Mouse (Mus musculus) c-Kit-positive CD71-negative TER-119-negative erythroid progenitor cells, embryonic 14.5 days (primary cell): ENCODE measurements around the gene Slc25a10.
A peak's percentile ranks its signal among the peaks of the same experiment; 100 is the strongest.

ENCODE experiments used
- DNase-seq: peaks from one replicate; pipeline ENCODE4 v3.0.0-alpha.2; 2013; ENCODE audit warnings: low read depth

Gene Slc25a10

GRCm38 (mm10) chr11:120491317-120492023, at the start of gene Slc25a10:
Gene Slc25a10 (plus strand): TSS chr11:120491840.
- DNase-seq: peak; percentile 73

DNA sequence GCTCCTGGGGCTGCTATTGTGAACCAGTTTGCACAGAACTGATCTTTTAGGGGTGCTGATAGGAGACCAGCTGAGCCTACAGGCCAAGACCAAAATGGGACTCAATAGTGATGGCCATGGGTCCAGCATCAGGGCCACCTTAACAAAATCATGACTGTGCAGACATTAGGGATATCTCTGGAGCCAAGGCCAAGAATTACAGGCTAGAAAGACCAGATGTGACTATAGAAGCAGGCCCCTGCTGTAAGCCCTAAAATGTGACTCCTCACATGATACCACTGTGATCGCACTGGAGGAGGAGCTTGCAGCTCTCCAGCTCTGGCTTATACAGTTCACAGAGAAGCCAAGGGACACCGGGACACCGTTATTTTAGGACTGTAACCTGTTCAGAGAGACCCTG, 49.3 kb upstream of the Slc25a10 start, which contains the start of gene Tspan10:
Gene Tspan10, plus strand, starts transcription at position 301 of the 400 bp plus-strand sequence.
- DNase-seq: no peak

DNA sequence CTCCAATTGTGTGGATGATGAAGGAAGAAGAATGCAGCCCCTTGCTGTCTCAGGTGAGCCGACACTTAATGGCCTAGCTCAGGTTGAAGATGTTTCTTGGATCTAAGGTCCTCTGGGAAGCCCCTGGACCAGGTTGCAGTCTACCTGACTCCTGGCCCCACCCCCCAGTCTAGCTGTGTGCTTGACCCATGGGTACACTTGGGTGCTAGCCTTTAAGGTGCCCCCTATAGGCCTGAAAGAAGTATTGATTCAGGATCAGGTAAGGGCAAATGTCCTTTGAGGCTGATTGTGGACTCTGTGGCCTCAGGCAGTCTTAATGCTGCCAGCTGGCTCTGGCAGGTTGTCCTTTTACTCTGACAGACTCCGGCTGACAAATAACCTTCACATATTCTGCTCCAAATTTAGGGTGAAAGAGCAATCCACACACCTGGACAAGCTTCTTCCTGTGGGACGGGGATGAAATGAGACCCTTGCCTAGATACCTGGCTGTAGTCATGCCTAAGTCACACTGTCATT, 48.8 kb upstream of the Slc25a10 start:
- no peak for DNase-seq

- no peak for DNase-seq
Observed at GRCm38 (mm10) chr11:120444106-120444505, 47.5 kb upstream of the Slc25a10 start.

DNA sequence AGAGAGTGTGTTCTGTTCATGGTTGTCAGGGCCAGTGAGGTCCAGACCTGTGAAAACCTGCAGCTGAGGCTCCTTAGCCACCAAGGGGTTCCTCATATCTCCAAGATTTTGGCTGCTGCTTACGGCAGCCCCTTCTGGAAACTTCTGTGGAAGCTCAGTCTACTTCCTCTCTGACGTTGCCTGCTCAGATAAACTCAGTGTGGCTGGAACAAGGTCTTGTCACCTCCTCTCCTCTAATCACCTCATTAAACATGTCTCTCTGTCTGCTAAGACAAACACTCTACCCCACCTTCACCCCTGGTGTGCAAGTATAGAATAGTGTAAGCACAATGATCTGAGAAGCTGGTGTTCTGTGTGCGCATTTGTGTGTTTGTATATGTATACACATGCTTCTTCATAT, 46.2 kb upstream of the Slc25a10 start:
- DNase-seq: no peak

DNA sequence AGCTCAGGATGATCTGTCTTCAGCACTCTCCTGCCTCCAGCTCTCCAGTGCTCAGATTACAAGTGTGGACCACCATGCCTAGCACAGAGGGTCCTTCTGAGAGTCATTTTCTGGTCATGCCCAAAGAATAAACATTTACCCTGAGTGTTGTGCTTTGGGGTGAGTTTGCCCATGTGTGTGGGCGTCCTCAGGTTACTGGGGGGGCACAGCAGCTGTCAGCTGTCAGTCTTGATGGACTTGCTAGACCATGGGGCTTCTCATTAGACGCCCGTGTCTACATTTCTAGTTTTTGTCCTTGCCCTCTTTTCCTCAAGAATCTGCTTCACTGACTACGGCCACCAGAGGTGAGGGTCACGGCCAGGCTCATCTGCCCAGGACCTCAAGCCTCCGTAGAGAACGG, 44.5 kb upstream of the Slc25a10 start:
- DNase-seq: no peak

DNA sequence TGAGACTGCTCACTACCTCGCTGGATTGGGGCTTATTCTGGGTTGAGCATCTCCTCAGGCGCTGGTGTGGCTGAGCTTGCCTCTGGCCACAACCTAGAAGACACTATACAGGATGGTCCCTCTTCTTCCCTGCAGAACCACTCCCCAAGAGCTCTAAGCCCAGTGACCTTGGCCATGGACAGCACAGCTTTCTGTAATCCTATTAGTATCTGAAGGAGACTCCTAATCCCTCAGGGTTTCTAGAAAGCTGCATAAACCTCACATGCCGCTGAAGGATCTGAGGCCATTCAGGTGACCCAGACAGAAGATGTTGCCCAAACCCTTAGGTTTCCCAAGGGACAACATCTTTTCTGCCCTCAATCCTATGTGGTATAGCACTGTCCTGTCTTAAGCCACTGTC, 39.4 kb upstream of the Slc25a10 start:
- no peak for DNase-seq

GRCm38 (mm10) chr11:120453306-120453705, 38.3 kb upstream of the Slc25a10 start, which contains the start of gene Pde6g:
Gene Pde6g (minus strand): TSS chr11:120453500.
- no peak for DNase-seq

GRCm38 (mm10) chr11:120454965-120455364, 36.7 kb upstream of the Slc25a10 start:
- DNase-seq: no peak

DNA sequence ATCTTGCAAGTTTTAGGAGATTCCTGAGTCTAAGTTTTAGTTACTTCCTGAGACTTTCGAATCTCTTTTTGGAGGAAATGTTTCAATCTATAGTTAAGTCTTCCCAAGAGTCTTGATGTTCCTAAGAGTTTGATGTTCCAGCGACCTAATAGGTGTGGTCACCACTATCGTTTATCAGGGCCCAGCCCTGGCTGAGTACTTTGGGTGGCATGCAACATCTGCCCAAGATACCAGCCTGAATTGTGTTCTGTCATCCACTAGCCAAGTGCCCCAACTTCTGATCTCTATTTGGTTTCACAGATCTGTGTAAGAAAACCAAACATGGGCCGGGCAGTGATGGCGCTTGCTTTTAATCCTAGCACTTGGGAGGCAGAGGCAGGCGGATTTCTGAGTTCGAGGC, 36.2 kb upstream of the Slc25a10 start:
- DNase-seq: no peak

DNA sequence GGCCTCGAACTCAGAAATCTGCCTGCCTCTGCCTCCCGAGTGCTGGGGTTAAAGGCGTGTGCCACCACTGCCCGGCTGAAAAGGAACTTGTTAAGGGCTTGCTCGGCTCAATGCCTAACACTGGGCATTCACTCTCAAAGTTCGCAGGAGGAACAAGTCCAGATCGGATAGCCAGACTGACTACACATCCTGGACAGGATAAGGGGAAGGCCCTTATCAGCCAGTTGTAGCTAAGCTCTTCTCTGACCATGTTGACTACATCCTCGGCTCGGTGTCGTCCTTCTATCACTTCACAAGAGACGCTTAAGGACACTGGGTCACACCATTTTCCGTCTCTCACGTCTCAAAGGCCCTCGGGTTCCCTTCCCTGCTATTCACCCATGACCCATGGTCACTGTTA, 34.3 kb upstream of the Slc25a10 start:
- DNase-seq: no peak

DNA sequence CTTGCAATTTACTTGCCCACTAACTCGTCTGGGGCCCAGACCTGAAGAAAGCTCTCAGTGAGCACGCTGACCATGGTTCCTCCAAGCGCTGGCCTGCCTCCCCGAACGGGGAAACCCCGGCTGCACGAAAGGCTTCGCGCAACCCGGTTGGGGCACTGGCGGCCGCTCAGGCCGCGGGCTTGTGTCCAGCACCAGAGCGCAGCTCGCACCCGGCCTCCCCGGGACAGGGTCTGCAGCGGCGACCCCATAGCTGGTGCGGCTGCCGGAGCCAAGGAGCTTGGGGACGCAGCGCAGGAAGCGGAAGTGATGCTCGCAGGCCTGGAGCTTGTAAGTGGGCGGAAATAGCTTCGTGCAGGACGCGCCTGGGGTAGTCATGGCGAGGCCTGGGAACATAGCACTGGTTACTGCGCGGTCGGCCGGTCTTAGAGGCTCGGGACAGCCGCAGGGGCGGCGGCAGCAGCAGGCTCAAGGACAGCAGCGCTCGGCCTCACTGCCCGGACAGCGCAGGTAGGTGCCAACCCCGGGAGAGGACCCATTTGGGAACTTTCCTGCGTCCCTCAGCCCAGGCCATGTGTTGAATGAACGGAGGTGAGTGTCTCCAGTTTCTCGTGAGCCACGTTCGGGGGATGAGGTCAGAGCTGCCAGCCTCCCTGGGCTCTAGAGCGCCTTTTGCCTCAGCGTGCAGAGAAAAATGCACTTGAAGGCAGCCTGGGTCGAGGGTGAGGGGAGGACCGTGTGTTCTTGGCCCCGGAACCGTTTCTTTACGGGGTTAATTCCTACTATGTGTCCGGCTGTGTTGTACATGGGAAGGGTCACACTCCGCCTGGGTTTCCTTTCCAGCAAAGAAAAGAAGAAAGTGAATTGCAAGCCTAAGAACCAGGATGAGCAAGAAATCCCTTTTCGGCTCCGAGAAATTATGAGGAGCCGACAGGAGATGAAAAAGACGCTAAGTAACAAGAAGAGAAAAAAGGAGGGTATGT, 33.6 kb upstream of the Slc25a10 start, which contains the start of the genes Oxld1 and Ccdc137:
Gene Oxld1, minus strand, starts transcription at position 297 of the 980 bp plus-strand sequence.
Gene Ccdc137, plus strand, starts transcription at position 344 of the 980 bp plus-strand sequence.
- peak; percentile 71 for DNase-seq

- DNase-seq: no peak
Observed at GRCm38 (mm10) chr11:120458847-120459597, 32.6 kb upstream of the Slc25a10 start.

- no peak for DNase-seq
Observed at GRCm38 (mm10) chr11:120463536-120463935, 28.1 kb upstream of the Slc25a10 start.

GRCm38 (mm10) chr11:120464365-120464764, 27.3 kb upstream of the Slc25a10 start:
- DNase-seq: no peak

GRCm38 (mm10) chr11:120465521-120465920, 26.1 kb upstream of the Slc25a10 start:
- no peak for DNase-seq

DNA sequence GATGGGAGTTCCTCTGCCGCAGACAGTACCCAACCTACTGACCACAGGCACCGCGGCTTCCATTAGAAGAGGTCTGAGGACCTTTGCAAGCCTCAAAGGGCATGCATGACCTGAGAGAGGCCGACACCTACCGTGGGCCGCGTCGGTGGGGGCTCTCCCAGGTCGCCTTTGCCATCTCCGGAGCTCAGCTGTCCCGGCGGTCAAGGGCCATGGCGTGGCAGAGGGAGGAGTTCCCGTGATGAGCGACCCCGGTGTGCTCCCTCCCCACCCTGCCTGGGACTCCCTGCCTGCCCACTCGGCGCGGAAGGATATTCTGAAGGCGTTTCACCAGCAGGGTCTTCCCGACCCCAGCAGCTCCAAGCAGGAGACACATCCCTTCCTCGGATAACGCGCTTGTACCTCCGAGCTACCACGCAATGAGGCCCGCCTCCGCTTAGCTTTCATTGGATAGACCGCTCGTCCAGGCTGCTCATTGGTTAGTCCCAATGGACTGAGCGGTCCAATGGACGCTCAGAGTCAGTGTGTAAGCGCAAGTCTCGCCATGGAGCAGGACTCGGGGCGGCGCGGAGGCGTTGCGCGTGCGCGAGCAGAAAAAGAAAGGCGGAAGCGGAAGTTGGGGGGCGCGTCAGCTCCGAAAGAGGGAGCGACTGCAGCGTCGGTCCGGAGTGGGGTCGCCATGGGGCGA, 24.4 kb upstream of the Slc25a10 start, which contains the start of gene Arl16:
Gene Arl16, minus strand, starts transcription at position 557 of the 685 bp plus-strand sequence.
- DNase-seq: peak; percentile 97

- no peak for DNase-seq
Observed at GRCm38 (mm10) chr11:120467736-120468092, 23.9 kb upstream of the Slc25a10 start.

DNA sequence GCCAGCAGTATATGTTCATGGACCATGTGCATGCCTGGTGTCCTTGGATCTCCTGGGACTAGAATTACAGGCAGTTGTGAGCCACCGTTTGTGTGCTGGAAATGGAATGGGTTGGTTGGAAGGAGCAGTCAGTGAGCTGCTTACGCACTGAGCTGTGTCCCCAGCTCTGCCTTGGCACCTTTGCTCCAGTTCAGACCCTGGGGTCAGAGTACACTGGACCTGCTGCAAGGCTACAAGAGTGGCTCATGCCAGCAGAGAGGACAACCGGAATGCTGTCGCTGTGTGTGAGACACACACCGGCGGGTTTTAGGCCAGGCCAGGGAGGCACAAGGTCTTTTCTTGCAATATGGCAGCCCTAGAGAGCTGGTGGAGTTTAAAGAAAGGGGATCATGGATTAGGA, 19.6 kb upstream of the Slc25a10 start:
- no peak for DNase-seq

DNA sequence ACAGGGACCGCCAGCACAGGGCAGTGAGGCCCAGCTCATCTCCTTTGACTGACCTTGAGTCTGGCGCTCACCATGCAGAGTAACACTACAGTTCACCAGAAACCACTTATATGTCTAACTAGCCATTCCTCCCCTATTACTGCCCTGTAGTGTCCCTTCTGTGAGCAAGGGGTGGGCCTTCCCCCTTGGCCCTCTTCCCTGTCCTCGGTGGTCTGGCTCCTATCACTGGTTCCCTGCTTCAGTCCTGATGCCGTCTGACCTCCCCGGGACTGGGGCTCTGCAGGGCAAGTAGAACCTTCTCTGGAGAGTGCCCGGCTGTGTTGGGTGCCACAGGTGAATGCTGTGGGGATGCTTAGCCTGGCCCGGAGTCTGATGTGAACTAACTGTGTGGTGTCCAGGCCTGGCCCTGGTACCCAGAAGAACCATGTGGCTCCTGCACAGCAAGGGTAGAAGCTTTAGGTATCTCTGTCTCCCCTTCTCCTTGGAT, 8.1 kb upstream of the Slc25a10 start:
- no peak for DNase-seq
